Mouse (Mus musculus): ENCODE data around the gene Prdx2.

DNA sequence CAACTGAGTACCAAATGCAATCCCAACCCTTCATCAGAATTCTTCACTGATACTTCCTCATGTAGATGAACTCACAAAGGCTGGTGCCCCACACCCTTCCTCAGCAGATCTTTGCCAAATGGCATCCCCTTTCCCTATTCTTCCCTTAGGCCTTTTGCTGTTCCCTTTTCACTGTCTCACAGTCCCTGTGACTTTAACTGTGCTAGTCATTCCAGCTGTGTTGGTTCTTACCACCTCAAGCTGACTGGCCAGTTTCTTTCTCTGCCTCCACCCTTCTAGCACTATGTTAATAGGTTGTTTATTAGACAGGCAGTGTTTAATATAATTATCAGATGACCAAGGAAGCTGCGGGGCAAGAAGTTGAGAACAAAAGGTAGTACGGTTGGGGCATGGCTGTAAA is 737 bp upstream of the Prdx2 start:
- no peak for TF ChIP-seq EP300 (IDR thresholded peaks at IDR 0.05)
- TF ChIP-seq CTCF (IDR thresholded peaks at IDR 0.05) = no peak
